In the genomic region with DNA sequence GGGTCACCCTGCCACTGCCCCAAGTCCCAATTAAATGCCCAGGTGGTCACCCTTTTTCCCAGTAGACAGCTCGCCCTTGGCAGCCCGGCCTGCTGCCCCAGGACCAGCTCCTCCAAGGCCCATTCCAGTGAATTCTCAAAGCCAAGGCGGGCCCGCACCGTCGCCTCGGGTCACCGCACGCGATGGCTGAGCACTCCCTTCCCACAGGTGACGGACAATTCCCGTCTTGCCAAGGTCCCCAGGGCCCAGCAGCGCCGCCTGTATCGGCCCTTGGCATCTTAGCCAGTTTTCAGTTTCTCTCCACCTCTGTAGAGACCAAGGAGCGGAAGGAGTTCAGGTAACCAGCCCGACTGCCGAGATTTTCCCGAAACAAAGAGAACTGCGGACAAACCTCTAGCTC, we compare ENCODE assay signal across 8 mouse cellular contexts. TPM values are rescaled to one million over a fixed set of nuclear protein-coding genes. Genes with fewer than 3 reads are reported as not detected.
DNase-seq lines count a peak whose midpoint lies in the region; ATAC-seq and TF ChIP-seq lines count a peak whose summit lies in the region.

No protein-coding gene starts in this region.

- TF ChIP-seq CTCF in forebrain, postnatal 0 days (IDR thresholded peaks at IDR 0.05; ENCODE audit: low read depth): no peak
- TF ChIP-seq CTCF in layer of hippocampus, adult 2 months (conservative IDR thresholded peaks at IDR 0.05): no peak

- no peaks in the 10 kb centered on the region for H3K9me3 ChIP-seq in erythroblast, embryonic 14.5 days (ENCODE audit: control insufficient read depth, low read length)
- no peaks in the 10 kb centered on the region for H3K9me3 ChIP-seq in forebrain, postnatal 0 days (ENCODE audit: low read length)
- no peaks in the 10 kb centered on the region for H3K9me3 ChIP-seq in limb, embryonic 10.5 days (replicated peaks)
- H3K9me3 ChIP-seq in midbrain, embryonic 13.5 days: no peaks in the 10 kb centered on the region

- H3K27me3 ChIP-seq in erythroblast, embryonic 14.5 days (ENCODE audit: control insufficient read depth): peaks cover 26% of the 10 kb centered on the region
- peaks cover 32% of the 10 kb centered on the region for H3K27me3 ChIP-seq in forebrain, postnatal 0 days (ENCODE audit: insufficient read depth, low read length)
- peaks cover 65% of the 10 kb centered on the region for H3K27me3 ChIP-seq in limb, embryonic 10.5 days (ENCODE audit: low read depth, poor library complexity, severe bottlenecking)
- H3K27me3 ChIP-seq in midbrain, embryonic 13.5 days: peaks cover 51% of the 10 kb centered on the region

- 7% methylated on average over 20 of the region's 20 CpGs for WGBS in forebrain, postnatal 0 days
- WGBS in limb, embryonic 10.5 days: 5% methylated on average over 20 of the region's 20 CpGs
- 5% methylated on average over 20 of the region's 20 CpGs for WGBS in midbrain, embryonic 13.5 days

- DNase-seq in forebrain, postnatal 0 days: no peak
- peak; percentile 39 for DNase-seq in limb, embryonic 10.5 days (ENCODE audit: low spot score)
- DNase-seq in layer of hippocampus, adult 2 months (ENCODE audit: low spot score in 2 of 2): no peak
- no peak for DNase-seq in T-cell, adult 2 months (ENCODE audit: low spot score)
- DNase-seq in right cerebral cortex, adult 2 months (ENCODE audit: low spot score in 2 of 2): no peak

- H3K9ac ChIP-seq in forebrain, postnatal 0 days: no peak overlapping the region
- H3K9ac ChIP-seq in midbrain, embryonic 13.5 days (replicated peaks): no peak overlapping the region

- H3K36me3 ChIP-seq in erythroblast, embryonic 14.5 days (ENCODE audit: control insufficient read depth): no peaks in the 10 kb centered on the region
- no peaks in the 10 kb centered on the region for H3K36me3 ChIP-seq in forebrain, postnatal 0 days (ENCODE audit: insufficient read depth)
- no peaks in the 10 kb centered on the region for H3K36me3 ChIP-seq in limb, embryonic 10.5 days
- no peaks in the 10 kb centered on the region for H3K36me3 ChIP-seq in midbrain, embryonic 13.5 days

- H3K27ac ChIP-seq in forebrain, postnatal 0 days (ENCODE audit: low read depth, low read length): no peak overlapping the region
- H3K27ac ChIP-seq in limb, embryonic 10.5 days: no peak overlapping the region
- H3K27ac ChIP-seq in midbrain, embryonic 13.5 days: no peak overlapping the region
- no peak overlapping the region for H3K27ac ChIP-seq in layer of hippocampus, adult 2 months

- H3K4me3 ChIP-seq in erythroblast, embryonic 14.5 days (replicated peaks): peak overlapping the region; percentile 12
- peak overlapping the region; percentile 34 for H3K4me3 ChIP-seq in forebrain, postnatal 0 days (ENCODE audit: low read depth, low read length)
- H3K4me3 ChIP-seq in limb, embryonic 10.5 days: peak overlapping the region; percentile 42
- H3K4me3 ChIP-seq in midbrain, embryonic 13.5 days (replicated peaks): peak overlapping the region; percentile 38
- no peak overlapping the region; the same call in 1 of the 2 replicates for H3K4me3 ChIP-seq in layer of hippocampus, adult 2 months

- peak overlapping the region; percentile 58 for H3K4me2 ChIP-seq in forebrain, postnatal 0 days (ENCODE audit: low read depth)
- H3K4me2 ChIP-seq in midbrain, embryonic 13.5 days (replicated peaks): peak overlapping the region; percentile 59

- no peaks in the 10 kb centered on the region for H3K4me1 ChIP-seq in erythroblast, embryonic 14.5 days (ENCODE audit: control insufficient read depth)
- H3K4me1 ChIP-seq in forebrain, postnatal 0 days (ENCODE audit: insufficient read depth): peaks cover 6% of the 10 kb centered on the region; the same call in 1 of the 2 replicates
- peaks cover 12% of the 10 kb centered on the region for H3K4me1 ChIP-seq in limb, embryonic 10.5 days
- H3K4me1 ChIP-seq in midbrain, embryonic 13.5 days (replicated peaks): peaks cover 12% of the 10 kb centered on the region

- no peak for ATAC-seq in erythroblast, adult 5-6 weeks (replicated peaks; ENCODE audit: low FRiP score, poor library complexity, severe bottlenecking)
- ATAC-seq in forebrain, postnatal 0 days: no peak
- no peak for ATAC-seq in midbrain, embryonic 13.5 days

RNA-seq across cellular contexts. Expression of gene Tmprss2, which starts 0.7 kb away (rescaled TPM):
- polyA plus RNA-seq in erythroblast, embryonic 14.5 days (2012): 0.02 TPM in 1 of 2 replicates, not detected in the other
- total RNA-seq in erythroblast, adult 5-6 weeks (2015; ENCODE audit: low replicate concordance): not detected in 2 replicates
- not detected in 2 replicates for total RNA-seq in erythroblast, adult 5-6 weeks (2017; ENCODE audit: low replicate concordance)
- total RNA-seq in forebrain, postnatal 0 days (2014; rRNA removed): 0.10 and 0.15 TPM in 2 replicates
- polyA plus RNA-seq in forebrain, postnatal 0 days (2015; fragmentation: Nextera tagmentation; extraction: Ambion mirVana): 0.15 and 0.16 TPM in 2 replicates
- polyA plus RNA-seq in limb, embryonic 10.5 days (2016; fragmentation: Nextera tagmentation; extraction: Ambion mirVana): 0.13 and 0.39 TPM in 2 replicates
- polyA plus RNA-seq in midbrain, embryonic 13.5 days (2015; fragmentation: Nextera tagmentation; extraction: Ambion mirVana): 0.05 TPM in 1 of 2 replicates, not detected in the other
- total RNA-seq in layer of hippocampus, adult 2 months (2021): not detected
